Mouse (Mus musculus): ENCODE results near the gene Nudt6. TPM values are rescaled to one million over a fixed set of nuclear protein-coding genes. Genes with fewer than 3 reads are reported as not detected.
A peak's percentile ranks its signal among the peaks of the same experiment; 100 is the strongest.

The Nudt6 gene
- total RNA-seq, 2 experiments from 2014 or later: 28.8 to 34.1 TPM

- ATAC-seq (replicated peaks; ENCODE audit: low FRiP score, low TSS enrichment, poor library complexity, severe bottlenecking): no peak
These were observed 22.9 kb downstream of the Nudt6 start for GRCm38 (mm10) chr3:37396930-37397608.

DNA sequence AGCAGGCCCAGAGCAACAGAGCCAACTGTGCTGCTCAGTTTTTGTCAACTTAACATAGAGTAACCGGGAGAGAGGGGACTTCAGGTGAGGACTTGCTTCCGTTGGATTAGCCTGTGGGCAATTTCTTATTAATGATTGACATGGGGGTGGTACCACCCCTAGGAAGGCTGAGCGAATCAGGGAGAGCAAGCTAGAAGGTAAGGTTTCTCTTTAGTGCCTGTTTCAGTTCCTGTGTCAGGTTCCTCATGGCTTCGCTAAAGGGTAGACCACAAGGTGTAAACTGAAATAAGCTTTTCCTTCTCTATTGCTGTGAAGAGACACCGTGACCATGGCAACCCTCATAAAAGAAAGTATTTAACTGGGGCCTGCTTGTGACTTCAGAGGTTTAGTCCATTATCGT, 32.7 kb downstream of the Nudt6 start:
- no peak for ATAC-seq (replicated peaks; ENCODE audit: low FRiP score, low TSS enrichment, poor library complexity, severe bottlenecking)

DNA sequence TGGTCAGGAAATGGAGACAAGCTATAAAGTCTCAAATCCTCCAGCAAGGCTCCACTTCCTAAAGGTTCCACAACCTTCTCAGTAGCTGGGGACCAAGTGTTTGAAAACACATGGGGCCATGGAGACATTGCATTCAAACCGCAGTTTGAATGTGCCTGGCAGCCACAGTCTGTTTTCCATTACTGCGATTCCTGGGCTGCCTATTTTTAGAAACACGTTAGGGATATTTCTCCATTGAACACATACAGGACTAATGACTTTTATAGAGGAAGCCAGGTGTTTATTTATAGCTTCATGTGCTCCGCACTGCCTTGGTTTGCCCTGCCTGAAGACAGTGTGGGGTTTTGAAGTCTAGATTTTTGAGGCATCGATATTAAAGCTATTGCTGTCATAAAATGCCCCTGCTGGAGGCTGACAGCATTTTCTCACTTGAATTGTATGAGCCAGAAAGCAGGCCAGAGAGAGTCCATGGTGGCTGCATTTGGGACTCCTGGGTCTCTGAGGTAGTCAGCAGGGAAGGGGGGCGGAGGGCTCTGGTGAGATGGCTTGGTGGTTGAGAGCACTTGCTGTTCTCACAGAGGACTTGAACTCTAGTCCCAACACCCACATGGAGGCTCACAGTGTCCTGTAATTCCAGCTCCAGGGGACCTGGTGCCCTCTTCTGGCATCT, 36.8 kb downstream of the Nudt6 start:
- ATAC-seq (replicated peaks; ENCODE audit: low FRiP score, low TSS enrichment, poor library complexity, severe bottlenecking): 0 out of 2 replicates have a peak, but pooled peaks have one; percentile 36

- no peak for ATAC-seq (replicated peaks; ENCODE audit: low FRiP score, low TSS enrichment, poor library complexity, severe bottlenecking)
These were observed 38.6 kb downstream of the Nudt6 start for GRCm38 (mm10) chr3:37381457-37381856.

- ATAC-seq (replicated peaks; ENCODE audit: low FRiP score, low TSS enrichment, poor library complexity, severe bottlenecking): no peak
These were observed 39.8 kb downstream of the Nudt6 start for GRCm38 (mm10) chr3:37379930-37380881.

GRCm38 (mm10) chr3:37379201-37379600, 40.8 kb downstream of the Nudt6 start:
- 0 out of 2 replicates have a peak, but pooled peaks have one; percentile 38 for ATAC-seq (replicated peaks; ENCODE audit: low FRiP score, low TSS enrichment, poor library complexity, severe bottlenecking)

GRCm38 (mm10) chr3:37378412-37378811, 41.6 kb downstream of the Nudt6 start:
- no peak for ATAC-seq (replicated peaks; ENCODE audit: low FRiP score, low TSS enrichment, poor library complexity, severe bottlenecking)

- ATAC-seq (replicated peaks; ENCODE audit: low FRiP score, low TSS enrichment, poor library complexity, severe bottlenecking): no peak
These were observed 42.1 kb downstream of the Nudt6 start for GRCm38 (mm10) chr3:37377926-37378325.

GRCm38 (mm10) chr3:37373712-37374111, 46.3 kb downstream of the Nudt6 start:
- ATAC-seq (replicated peaks; ENCODE audit: low FRiP score, low TSS enrichment, poor library complexity, severe bottlenecking): no peak

DNA sequence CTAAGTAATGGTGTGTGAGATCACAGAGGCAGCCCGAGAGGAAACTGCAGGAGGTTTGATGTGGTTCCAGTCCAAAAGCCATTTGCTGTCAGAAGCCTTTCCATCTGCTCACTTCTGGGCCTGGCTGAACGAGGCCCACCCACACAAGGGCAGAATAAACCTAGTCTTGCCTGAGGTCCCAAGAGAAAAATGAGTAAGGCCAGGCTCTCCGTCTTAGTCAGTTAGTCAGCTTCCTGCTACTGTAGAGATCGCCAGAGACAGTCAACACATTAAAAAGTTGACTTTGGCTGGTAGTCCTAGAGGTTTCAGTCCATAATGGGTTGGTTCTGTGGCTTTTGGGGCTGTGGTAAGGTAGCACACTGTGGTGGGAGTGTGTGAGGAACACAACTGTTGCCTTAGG, 49.6 kb downstream of the Nudt6 start:
- ATAC-seq (replicated peaks; ENCODE audit: low FRiP score, low TSS enrichment, poor library complexity, severe bottlenecking): no peak

GRCm38 (mm10) chr3:37366381-37367053, 53.5 kb downstream of the Nudt6 start:
- ATAC-seq (replicated peaks; ENCODE audit: low FRiP score, low TSS enrichment, poor library complexity, severe bottlenecking): no peak

- no peak for ATAC-seq (replicated peaks; ENCODE audit: low FRiP score, low TSS enrichment, poor library complexity, severe bottlenecking)
These were observed 54.0 kb downstream of the Nudt6 start for GRCm38 (mm10) chr3:37365976-37366375.

DNA sequence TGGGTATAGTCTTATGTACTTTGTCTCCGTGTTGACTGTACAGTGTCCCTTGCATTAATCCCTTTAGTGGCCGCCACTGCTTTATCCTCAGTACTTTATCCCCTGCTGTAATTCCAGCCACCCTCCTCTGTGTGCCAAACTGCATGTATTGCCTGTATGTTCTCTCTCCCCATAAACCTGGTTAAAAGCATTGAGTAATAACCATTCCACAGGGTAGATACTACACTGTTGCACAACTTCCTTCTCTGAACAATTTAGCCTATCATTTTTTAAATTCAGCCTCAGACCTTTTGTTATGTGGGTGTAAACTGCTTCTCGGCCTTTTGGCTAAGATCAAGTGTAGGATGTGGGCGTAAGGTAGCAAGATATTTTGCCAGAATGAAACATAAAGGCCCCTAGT, 54.9 kb downstream of the Nudt6 start:
- no peak for ATAC-seq (replicated peaks; ENCODE audit: low FRiP score, low TSS enrichment, poor library complexity, severe bottlenecking)

GRCm38 (mm10) chr3:37360729-37361128, 59.3 kb downstream of the Nudt6 start:
- no peak for ATAC-seq (replicated peaks; ENCODE audit: low FRiP score, low TSS enrichment, poor library complexity, severe bottlenecking)

Other genes starting within 250 kb of the Nudt6 start
- gene Il21, start 187.6 kb downstream of the Nudt6 start, total RNA-seq (2014; fragmentation: Nextera tagmentation): not detected in 2 replicates
- not detected in 2 replicates for gene Il21, start 187.6 kb downstream of the Nudt6 start, total RNA-seq (2017)
- gene Bbs12, start 107.7 kb downstream of the Nudt6 start, total RNA-seq (2014; fragmentation: Nextera tagmentation): 10.3 and 15.8 TPM in 2 replicates
- gene Bbs12, start 107.7 kb downstream of the Nudt6 start, total RNA-seq (2017): 8.2 and 17.5 TPM in 2 replicates
- 3.6 and 6.5 TPM in 2 replicates for gene Cetn4, start 107.5 kb downstream of the Nudt6 start, total RNA-seq (2014; fragmentation: Nextera tagmentation)
- 7.3 and 10.6 TPM in 2 replicates for gene Cetn4, start 107.5 kb downstream of the Nudt6 start, total RNA-seq (2017)
- gene Fgf2, start 71.9 kb downstream of the Nudt6 start, total RNA-seq (2014; fragmentation: Nextera tagmentation): not detected in 2 replicates
- not detected in 2 replicates for gene Fgf2, start 71.9 kb downstream of the Nudt6 start, total RNA-seq (2017)
- 47.9 and 66.4 TPM in 2 replicates for gene Spata5, start 315 bp downstream of the Nudt6 start, total RNA-seq (2014; fragmentation: Nextera tagmentation)
- 151 and 190 TPM in 2 replicates for gene Spata5, start 315 bp downstream of the Nudt6 start, total RNA-seq (2017)
- gene Spry1, start 219.7 kb upstream of the Nudt6 start, total RNA-seq (2014; fragmentation: Nextera tagmentation): 0.20 and 2.7 TPM in 2 replicates
- gene Spry1, start 219.7 kb upstream of the Nudt6 start, total RNA-seq (2017): 1.3 and 3.3 TPM in 2 replicates

Measured in megakaryocyte-erythroid progenitor cell, adult 5-6 weeks (primary cell).